Mouse (Mus musculus) midbrain, embryonic 12.5 days (tissue): ENCODE measurements around the gene Slc12a1. TPM values are rescaled to one million over a fixed set of nuclear protein-coding genes. Genes with fewer than 3 reads are reported as not detected.

Source experiments
- ATAC-seq: fragments of 200-750 bp; cut with Nextera tagmentation; 2 replicates; pipeline ENCODE4 v1.8.0; 2017; ENCODE audit warnings: low read depth, moderate TSS enrichment, moderate library complexity; ENCODE audit not compliant: low FRiP score
- H3K27ac ChIP-seq: fragments of 300-500 bp; sonication (generic); replicated peaks from 2 replicates; pipeline ENCODE4 v1.5.1; 2016; ENCODE audit warnings: mild to moderate bottlenecking
- H3K27me3 ChIP-seq: fragments of 300-500 bp; sonication (generic); 2 replicates; pipeline ENCODE4 v1.6.1; 2016; ENCODE audit warnings: mild to moderate bottlenecking
- H3K36me3 ChIP-seq: fragments of 300-500 bp; sonication (generic); 2 replicates; pipeline ENCODE4 v1.6.1; 2016
- H3K4me1 ChIP-seq: fragments of 300-500 bp; sonication (generic); 2 replicates; pipeline ENCODE4 v1.6.1; 2016
- H3K4me2 ChIP-seq: fragments of 300-500 bp; sonication (generic); replicated peaks from 2 replicates; pipeline ENCODE4 v1.6.1; 2016; ENCODE audit warnings: mild to moderate bottlenecking, moderate library complexity
- H3K4me3 ChIP-seq: fragments of 300-500 bp; sonication (generic); 2 replicates; pipeline ENCODE4 v1.5.1; 2016; ENCODE audit warnings: mild to moderate bottlenecking
- H3K9ac ChIP-seq: fragments of 300-500 bp; sonication (generic); replicated peaks from 2 replicates; pipeline ENCODE4 v1.6.1; 2016; ENCODE audit warnings: mild to moderate bottlenecking, moderate library complexity
- H3K9me3 ChIP-seq: fragments of 300-500 bp; sonication (generic); 2 replicates; pipeline ENCODE4 v1.6.1; 2016; ENCODE audit warnings: mild to moderate bottlenecking
- WGBS: fragments of 180-500 bp; shearing (Covaris S2); methylation state at CpG from one replicate; pipeline ENCODE4 v1.1.7; 2016; 5-methylcytosine and 5-hydroxymethylcytosine counted together
- polyA plus RNA-seq: library from polyadenylated mRNA; unstranded; fragments of >200 nt; fragmentation: Nextera tagmentation; extraction: Ambion mirVana; gene quantifications from 2 replicates; pipeline ENCODE4 v1.2.1, GENCODE M21; 2016

The Slc12a1 gene
- polyA plus RNA-seq, 1 experiment from 2014 or later, result not detected

GRCm38 (mm10) chr2:125263056-125263455, 110.8 kb downstream of the Slc12a1 start:
- H3K4me1 ChIP-seq, result 0 out of 2 replicates have a peak, but pooled peaks cover 9% of the 10 kb centered on the region
- ATAC-seq, result no peak
- WGBS, result 29% methylated on average over 5 of the region's 5 CpGs
- no peak overlapping the region for H3K4me2 ChIP-seq
- H3K9ac ChIP-seq, result no peak overlapping the region
- no peaks in the 10 kb centered on the region for H3K27me3 ChIP-seq
- peaks cover 3% of the 10 kb centered on the region for H3K36me3 ChIP-seq
- no peak overlapping the region for H3K4me3 ChIP-seq
- H3K9me3 ChIP-seq, result no peaks in the 10 kb centered on the region
- no peak overlapping the region for H3K27ac ChIP-seq

DNA sequence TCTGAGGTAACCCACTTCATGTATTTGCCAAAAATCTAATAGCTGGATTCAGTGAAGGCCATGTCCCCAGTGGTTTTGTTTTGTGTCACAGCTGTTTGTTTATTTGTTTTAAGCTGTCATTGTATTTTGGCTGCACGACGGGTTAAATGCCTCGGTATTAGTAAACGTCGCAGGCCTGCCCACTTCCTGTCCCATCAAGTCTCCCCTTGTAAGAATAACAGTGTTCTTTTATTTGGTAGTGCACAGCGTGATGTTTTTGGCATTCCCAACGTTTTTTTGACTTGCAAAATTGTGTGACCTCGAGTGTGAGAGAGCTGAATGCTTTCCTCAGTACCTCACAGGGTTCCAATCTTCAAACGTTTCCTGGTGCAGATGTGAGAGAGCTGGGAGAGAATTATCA, 111.4 kb downstream of the Slc12a1 start:
- no peak for ATAC-seq
- Histone ChIP-seq H3K36me3 (no peaks in the 10 kb centered on the region), H3K4me1 (0 out of 2 replicates have a peak, but pooled peaks cover 9% of the 10 kb centered on the region), H3K27ac (no peak overlapping the region), H3K9ac (no peak overlapping the region), H3K27me3 (no peaks in the 10 kb centered on the region), H3K4me2 (no peak overlapping the region), H3K9me3 (no peaks in the 10 kb centered on the region), H3K4me3 (no peak overlapping the region)
- 30% methylated on average over 9 of the region's 9 CpGs for WGBS

DNA sequence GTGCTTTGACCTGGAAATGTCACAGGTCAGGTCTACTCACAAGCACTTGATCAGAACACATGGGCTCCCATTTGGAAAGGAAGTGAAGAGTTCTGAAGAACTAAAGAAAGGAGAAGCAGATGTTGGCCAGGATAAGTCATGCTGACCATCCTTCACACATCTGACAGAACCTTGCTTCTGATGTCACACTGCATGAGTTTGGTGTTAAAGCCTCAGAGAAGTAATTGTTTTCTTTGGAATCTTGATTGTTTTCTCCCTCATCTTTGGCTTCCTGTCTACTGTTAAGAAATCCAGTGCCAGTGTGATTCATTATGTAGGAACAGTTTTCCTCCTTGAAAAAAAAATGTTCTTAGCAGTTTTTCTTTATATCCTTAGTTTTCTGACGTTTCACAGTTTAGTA, 116.6 kb downstream of the Slc12a1 start:
- no peak overlapping the region for H3K4me3 ChIP-seq
- 72% methylated on average over 1 of the region's 1 CpGs for WGBS
- ATAC-seq, result no peak
- no peak overlapping the region for H3K27ac ChIP-seq
- no peaks in the 10 kb centered on the region for H3K9me3 ChIP-seq
- H3K4me2 ChIP-seq, result no peak overlapping the region
- no peaks in the 10 kb centered on the region for H3K36me3 ChIP-seq
- H3K27me3 ChIP-seq, result no peaks in the 10 kb centered on the region
- H3K9ac ChIP-seq, result no peak overlapping the region
- H3K4me1 ChIP-seq, result 0 out of 2 replicates have a peak, but pooled peaks cover 2% of the 10 kb centered on the region

GRCm38 (mm10) chr2:125275617-125276016, 123.3 kb downstream of the Slc12a1 start:
- Histone ChIP-seq H3K4me2 (no peak overlapping the region), H3K4me1 (no peaks in the 10 kb centered on the region), H3K4me3 (no peak overlapping the region), H3K27ac (no peak overlapping the region), H3K9ac (no peak overlapping the region), H3K9me3 (no peaks in the 10 kb centered on the region), H3K27me3 (no peaks in the 10 kb centered on the region), H3K36me3 (no peaks in the 10 kb centered on the region)
- ATAC-seq, result no peak
- 58% methylated on average over 5 of the region's 5 CpGs for WGBS

DNA sequence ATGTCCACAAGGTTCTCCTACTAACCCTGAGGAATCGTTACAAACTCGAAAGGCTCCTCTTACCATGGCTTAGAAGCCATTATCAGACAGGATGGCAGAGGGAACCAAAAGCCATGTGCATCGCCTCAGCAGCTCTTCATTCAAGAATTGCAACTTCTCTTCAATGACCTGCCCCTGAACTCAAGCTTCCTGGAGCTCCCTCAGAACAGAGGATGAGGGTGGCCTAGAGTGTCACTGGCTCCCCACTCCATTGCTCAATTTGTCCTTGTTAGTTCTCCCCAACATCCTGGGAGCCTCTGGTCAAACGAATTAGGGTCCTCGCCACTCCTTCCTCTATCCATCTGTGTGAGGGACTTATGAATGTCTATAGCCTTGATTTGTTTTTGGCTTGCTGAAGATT, 124.4 kb downstream of the Slc12a1 start:
- Histone ChIP-seq H3K9me3 (no peaks in the 10 kb centered on the region), H3K4me3 (no peak overlapping the region), H3K9ac (no peak overlapping the region), H3K4me1 (no peaks in the 10 kb centered on the region), H3K4me2 (no peak overlapping the region), H3K36me3 (no peaks in the 10 kb centered on the region), H3K27me3 (no peaks in the 10 kb centered on the region), H3K27ac (no peak overlapping the region)
- ATAC-seq, result no peak
- WGBS, result 85% methylated on average over 5 of the region's 5 CpGs

- Histone ChIP-seq H3K4me1 (no peaks in the 10 kb centered on the region), H3K9ac (no peak overlapping the region), H3K4me3 (no peak overlapping the region), H3K4me2 (no peak overlapping the region), H3K36me3 (no peaks in the 10 kb centered on the region), H3K9me3 (no peaks in the 10 kb centered on the region), H3K27me3 (no peaks in the 10 kb centered on the region), H3K27ac (no peak overlapping the region)
- WGBS, result 74% methylated on average over 7 of the region's 7 CpGs
- no peak for ATAC-seq
These were observed 126.2 kb downstream of the Slc12a1 start for GRCm38 (mm10) chr2:125278474-125278873.

Other genes starting within 250 kb of the Slc12a1 start
- 4.0 and 5.1 TPM in 2 replicates for gene Slc24a5, start 84.4 kb upstream of the Slc12a1 start, polyA plus RNA-seq
- 251 and 275 TPM in 2 replicates for gene Myef2, start 28.8 kb upstream of the Slc12a1 start, polyA plus RNA-seq
- 0.41 TPM in 1 of 2 replicates, not detected in the other for gene Ctxn2, start 15.8 kb upstream of the Slc12a1 start, polyA plus RNA-seq
- 154 and 160 TPM in 2 replicates for gene Dut, start 94.7 kb downstream of the Slc12a1 start, polyA plus RNA-seq